Mouse (Mus musculus) cortical plate, adult 2 months (tissue): ENCODE measurements around the gene Vegfb. TPM values are rescaled to one million over a fixed set of nuclear protein-coding genes. Genes with fewer than 3 reads are reported as not detected.
A peak's percentile ranks its signal among the peaks of the same experiment; 100 is the strongest.

Experiments
- H3K27ac ChIP-seq: fragments of 200-500 bp; 2 replicates; pipeline ENCODE4 v1.5.1; 2012; ENCODE audit warnings: low read length, control low read depth, inconsistent platforms; ENCODE audit not compliant: insufficient read depth
- H3K4me1 ChIP-seq: fragments of 200-500 bp; 2 replicates; pipeline ENCODE4 v1.6.1; 2011; ENCODE audit warnings: low read length; ENCODE audit not compliant: control insufficient read depth, insufficient read depth
- H3K4me3 ChIP-seq: fragments of 200-500 bp; 2 replicates; pipeline ENCODE4 v1.5.1; 2011; ENCODE audit warnings: mild to moderate bottlenecking, low read length, control low read depth; ENCODE audit not compliant: insufficient read depth
- CTCF ChIP-seq: fragments of 200-500 bp; IDR thresholded peaks from 2 replicates; pipeline ENCODE4 v1.5.1; 2011; ENCODE audit warnings: mild to moderate bottlenecking, control low read depth, low read length; ENCODE audit not compliant: insufficient read depth; ENCODE audit errors: extremely low read depth
- POLR2A ChIP-seq: fragments of 200-500 bp; IDR thresholded peaks from 2 replicates; pipeline ENCODE4 v1.6.1; 2011; ENCODE audit warnings: mild to moderate bottlenecking, low read length, control low read depth; ENCODE audit not compliant: insufficient read depth; ENCODE audit errors: extremely low read depth
- polyA plus RNA-seq: library from polyadenylated mRNA; depleted of rRNA; stranded (reverse); fragments of >200 nt; gene quantifications from 2 replicates; pipeline ENCODE4 v1.2.3, GENCODE M21; 2012; rRNA removed

Vegfb gene
- polyA plus RNA-seq, 1 experiment, result 99.6 TPM

DNA sequence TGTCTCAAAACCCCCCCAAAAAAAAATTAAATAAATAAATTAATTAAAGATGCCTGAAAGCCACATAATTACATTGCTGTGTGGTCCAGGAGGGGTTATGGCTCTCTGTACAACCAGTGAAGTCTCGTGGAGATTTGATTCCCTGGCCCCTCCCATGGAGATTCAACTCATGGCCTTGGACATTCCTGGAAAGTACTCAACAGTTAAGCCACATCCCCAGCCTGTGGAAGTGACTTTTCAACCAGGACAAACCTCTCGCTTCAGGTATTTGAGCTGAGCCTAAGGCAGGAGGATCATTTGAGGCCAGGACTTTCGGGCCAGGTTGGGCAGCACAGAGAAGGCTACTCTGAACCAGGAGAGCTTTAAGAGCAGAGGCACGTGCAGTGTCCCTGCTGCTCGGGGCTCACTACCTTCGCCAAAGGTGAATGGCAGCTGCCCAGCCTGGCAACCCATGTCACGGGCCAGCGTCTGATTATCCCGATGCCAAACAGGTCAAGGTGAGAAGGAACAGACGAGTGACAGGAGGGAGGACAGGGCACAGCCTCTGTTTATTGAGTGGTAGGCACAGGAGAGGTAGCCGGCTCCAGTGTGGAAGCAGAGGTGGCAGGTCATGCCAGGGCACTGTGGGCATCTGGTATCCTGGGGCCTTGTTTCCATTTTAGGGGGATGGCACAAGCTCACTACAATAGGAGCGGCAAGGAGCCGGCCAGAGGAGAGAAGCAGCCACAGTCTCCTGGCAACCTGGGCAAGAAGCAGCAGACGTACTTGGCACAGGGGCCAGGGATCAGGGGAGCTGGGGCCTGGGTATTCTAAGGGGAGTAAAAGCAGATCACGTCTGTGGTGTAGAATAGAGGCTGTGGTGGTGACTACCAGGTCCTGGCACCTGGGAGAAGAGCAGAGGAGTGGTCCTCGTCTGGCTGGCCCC is 49.6 kb downstream of the Vegfb start:
- Histone ChIP-seq H3K4me3 (no peak overlapping the region), H3K4me1 (no peaks in the 10 kb centered on the region), H3K27ac (no peak overlapping the region)
- TF ChIP-seq CTCF (no peak), POLR2A (no peak)

- H3K4me1 ChIP-seq, result no peaks in the 10 kb centered on the region
- no peak overlapping the region for H3K27ac ChIP-seq
- TF ChIP-seq POLR2A (no peak), CTCF (peak; percentile 4; the same call in 1 of the 2 replicates)
- H3K4me3 ChIP-seq, result no peak overlapping the region
Measured at GRCm38 (mm10) chr19:6936299-6936698, 51.2 kb downstream of the Vegfb start.

DNA sequence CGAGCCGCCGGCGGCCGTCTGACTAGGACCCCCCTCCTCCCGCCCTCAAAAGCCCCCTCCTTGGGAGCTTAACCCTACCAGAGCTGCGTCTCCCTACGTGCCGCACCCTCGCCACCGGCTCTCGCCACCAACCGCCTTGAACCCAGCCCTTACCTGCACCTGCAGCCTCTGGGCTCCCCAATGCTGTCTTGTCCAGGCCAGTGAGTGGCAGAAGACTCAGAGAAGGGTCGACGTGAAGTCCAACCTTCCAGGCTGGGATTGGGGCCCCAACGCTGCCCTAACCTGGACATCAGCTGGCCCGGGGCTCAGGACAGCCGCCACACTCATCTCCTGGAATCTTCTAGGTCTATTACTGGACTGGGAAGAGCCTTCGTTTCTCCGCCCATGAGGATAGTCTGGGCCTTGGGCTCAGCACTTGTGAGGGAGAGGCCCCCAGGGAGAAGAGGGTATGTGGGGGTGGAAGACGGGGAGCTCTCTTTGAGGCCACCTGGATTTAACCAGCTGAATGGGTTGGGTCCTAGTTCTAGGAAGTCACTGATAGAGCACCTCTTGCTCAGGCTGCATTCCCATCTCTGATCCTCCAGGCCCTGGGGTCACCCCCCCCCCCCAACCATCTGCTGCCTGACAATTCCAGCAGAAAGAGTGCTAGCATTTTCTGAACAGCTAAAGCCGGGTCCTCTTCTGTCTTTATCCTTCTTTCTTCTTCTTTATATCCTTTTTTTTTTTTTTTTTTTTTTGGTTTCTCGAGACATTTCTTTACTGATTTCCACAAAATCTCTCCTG is 53.1 kb downstream of the Vegfb start, which contains the start of gene Kcnk4:
Gene Kcnk4 (minus strand): TSS at position 321 of the 783 bp plus-strand sequence.
- Histone ChIP-seq H3K4me1 (no peaks in the 10 kb centered on the region), H3K27ac (peak within 1 kb of the TSS; percentile 33)

GRCm38 (mm10) chr19:6933436-6934194 is 53.8 kb downstream of the Vegfb start:
- no peak for TF ChIP-seq CTCF
- TF ChIP-seq POLR2A, result peak; percentile 49
- H3K4me3 ChIP-seq, result peak overlapping the region; percentile 38
- H3K27ac ChIP-seq, result peak overlapping the region; percentile 33
- H3K4me1 ChIP-seq, result no peaks in the 10 kb centered on the region

More for the DNA sequence above, 53.1 kb downstream of the Vegfb start, which contains the start of gene Kcnk4:
- TF ChIP-seq POLR2A (no peak), CTCF (no peak)
- peak within 1 kb of the TSS; percentile 38 for H3K4me3 ChIP-seq

DNA sequence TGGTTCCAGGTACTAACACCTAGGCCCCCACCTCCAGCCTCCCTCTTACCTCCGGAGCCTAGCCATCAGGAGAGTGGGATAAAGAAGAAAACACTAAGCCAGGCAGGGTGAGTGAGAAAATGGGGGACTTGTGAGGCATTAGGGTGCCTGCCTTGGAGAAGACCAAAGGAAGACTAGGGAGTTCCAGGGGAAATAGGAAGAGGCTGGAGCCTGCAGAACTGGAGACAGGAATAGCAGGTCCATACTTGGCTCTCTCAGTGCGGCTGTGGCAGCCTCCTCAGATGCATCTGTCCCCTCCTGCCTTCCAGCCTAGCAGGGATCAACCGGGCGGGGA is 54.4 kb downstream of the Vegfb start:
- Histone ChIP-seq H3K27ac (peak overlapping the region; percentile 36), H3K4me3 (peak overlapping the region; percentile 38), H3K4me1 (no peaks in the 10 kb centered on the region)
- no peak for TF ChIP-seq CTCF
- TF ChIP-seq POLR2A, result no peak

Other genes with a start within 250 kb of the Vegfb start
- 39.3 and 39.9 TPM in 2 replicates for gene Rps6ka4, start 147.0 kb downstream of the Vegfb start, polyA plus RNA-seq
- gene Ccdc88b, start 129.4 kb downstream of the Vegfb start, polyA plus RNA-seq, result 1.9 and 4.0 TPM in 2 replicates
- gene Trmt112, start 78.0 kb downstream of the Vegfb start, polyA plus RNA-seq, result 95.8 and 96.5 TPM in 2 replicates
- gene Prdx5, start 77.5 kb downstream of the Vegfb start, polyA plus RNA-seq, result 366 and 368 TPM in 2 replicates
- gene Esrra, start 65.8 kb downstream of the Vegfb start, polyA plus RNA-seq, result 59.2 and 62.9 TPM in 2 replicates
- gene Catsperz, start 62.3 kb downstream of the Vegfb start, polyA plus RNA-seq, result 31.9 and 33.9 TPM in 2 replicates
- 57.1 and 59.0 TPM in 2 replicates for gene Kcnk4, start 53.1 kb downstream of the Vegfb start, polyA plus RNA-seq
- 60.4 and 66.3 TPM in 2 replicates for gene Bad, start 45.8 kb downstream of the Vegfb start, polyA plus RNA-seq
- gene Gpr137, start 45.2 kb downstream of the Vegfb start, polyA plus RNA-seq, result 117 and 121 TPM in 2 replicates
- gene Ppp1r14b, start 12.7 kb downstream of the Vegfb start, polyA plus RNA-seq, result 48.3 and 49.4 TPM in 2 replicates
- 17.4 and 18.4 TPM in 2 replicates for gene Plcb3, start 11.2 kb downstream of the Vegfb start, polyA plus RNA-seq
- gene Fkbp2, start 7.2 kb downstream of the Vegfb start, polyA plus RNA-seq, result 215 and 217 TPM in 2 replicates
- 39.1 and 40.3 TPM in 2 replicates for gene Dnajc4, start 4.9 kb upstream of the Vegfb start, polyA plus RNA-seq
- 13.4 and 13.9 TPM in 2 replicates for gene Nudt22, start 8.5 kb upstream of the Vegfb start, polyA plus RNA-seq
- gene Trpt1, start 8.5 kb upstream of the Vegfb start, polyA plus RNA-seq, result 24.2 and 25.8 TPM in 2 replicates
- gene Fermt3, start 31.8 kb upstream of the Vegfb start, polyA plus RNA-seq, result 5.6 and 6.0 TPM in 2 replicates
- 133 and 140 TPM in 2 replicates for gene Stip1, start 52.3 kb upstream of the Vegfb start, polyA plus RNA-seq
- gene Macrod1, start 69.2 kb upstream of the Vegfb start, polyA plus RNA-seq, result 19.1 and 22.2 TPM in 2 replicates
- gene Flrt1, start 118.1 kb upstream of the Vegfb start, polyA plus RNA-seq, result 8.2 and 9.2 TPM in 2 replicates
- 265 TPM in 2 replicates for gene Otub1, start 218.7 kb upstream of the Vegfb start, polyA plus RNA-seq
- 1,448 and 1,495 TPM in 2 replicates for gene Cox8a, start 230.0 kb upstream of the Vegfb start, polyA plus RNA-seq